Mouse (Mus musculus): ENCODE measurements around the gene Cyba. TPM values are rescaled to one million over a fixed set of nuclear protein-coding genes. Genes with fewer than 3 reads are reported as not detected.

Cyba gene
- total and polyA plus RNA-seq, 3 experiments: 321 to 344 (median 338) TPM

- no peaks in the 10 kb centered on the region for H3K79me2 ChIP-seq (ENCODE audit: control insufficient read depth, insufficient read depth, low read length, poor library complexity)
- no peak for TF ChIP-seq NELFE (IDR thresholded peaks at IDR 0.05; ENCODE audit: low read depth, low read length)
- TF ChIP-seq CHD1 (IDR thresholded peaks at IDR 0.05; ENCODE audit: low read depth, low read length): no peak
- no peak for TF ChIP-seq SIN3A (IDR thresholded peaks at IDR 0.05; ENCODE audit: low read length)
- TF ChIP-seq JUND (IDR thresholded peaks at IDR 0.05; ENCODE audit: low read depth, low read length): no peak
- no peak for TF ChIP-seq USF1 (IDR thresholded peaks at IDR 0.05; ENCODE audit: low read depth, low read length)
- no peak for TF ChIP-seq TCF12 (IDR thresholded peaks at IDR 0.05; ENCODE audit: low read depth, low read length)
- TF ChIP-seq MYB (IDR thresholded peaks at IDR 0.05; ENCODE audit: low read depth, low read length): no peak
- no peak for TF ChIP-seq MAFK (IDR thresholded peaks at IDR 0.05; ENCODE audit: borderline replicate concordance, low read depth, low read length)
- no peak for TF ChIP-seq ETS1 (IDR thresholded peaks at IDR 0.05; ENCODE audit: low read depth, low read length)
- TF ChIP-seq ZMIZ1 (IDR thresholded peaks at IDR 0.05; ENCODE audit: low read depth, low read length): no peak
- TF ChIP-seq RAD21 (IDR thresholded peaks at IDR 0.05; ENCODE audit: low read depth, low read length): no peak
- TF ChIP-seq POLR2AphosphoS2 (IDR thresholded peaks at IDR 0.05; ENCODE audit: low read length): no peak
- no peaks in the 10 kb centered on the region for H3K27me3 ChIP-seq (ENCODE audit: control insufficient read depth in 1 of 2, insufficient read depth in 2 of 2, low read length in 2 of 2)
- H3K9ac ChIP-seq (ENCODE audit: control insufficient read depth, low read depth, low read length, poor library complexity, severe bottlenecking): no peak overlapping the region
- peaks cover 0 to 26% of the 10 kb centered on the region in 2 experiments; a peak in 3 of 4 replicates for H3K36me3 ChIP-seq (ENCODE audit: control insufficient read depth in 1 of 2, insufficient read depth in 2 of 2, low read length in 2 of 2)
- H3K27ac ChIP-seq (ENCODE audit: control insufficient read depth, low read depth, low read length): no peak overlapping the region
- peaks cover 2 to 6% of the 10 kb centered on the region in 2 experiments for H3K4me1 ChIP-seq (ENCODE audit: control insufficient read depth in 1 of 2, insufficient read depth in 2 of 2, low read length in 2 of 2)
- no peaks in the 10 kb centered on the region for H3K9me3 ChIP-seq (replicated peaks; ENCODE audit: insufficient read depth, low read length)
- H3K4me3 ChIP-seq (ENCODE audit: control insufficient read depth in 1 of 2, insufficient read depth in 1 of 2, low read depth in 2 of 2, low read length in 2 of 2): no peak overlapping the region
- DNase-seq (ENCODE audit: low read depth, low spot score): no peak
Measured at GRCm38 (mm10) chr8:122407678-122408077, 25.1 kb downstream of the Cyba start.

- H3K27ac ChIP-seq (ENCODE audit: control insufficient read depth, low read depth, low read length): no peak overlapping the region
- H3K9me3 ChIP-seq (replicated peaks; ENCODE audit: insufficient read depth, low read length): no peaks in the 10 kb centered on the region
- H3K4me1 ChIP-seq (ENCODE audit: control insufficient read depth in 1 of 2, insufficient read depth in 2 of 2, low read length in 2 of 2): peaks cover 2 to 6% of the 10 kb centered on the region in 2 experiments
- no peaks in the 10 kb centered on the region for H3K79me2 ChIP-seq (ENCODE audit: control insufficient read depth, insufficient read depth, low read length, poor library complexity)
- no peak for DNase-seq (ENCODE audit: low read depth, low spot score)
- no peaks in the 10 kb centered on the region for H3K27me3 ChIP-seq (ENCODE audit: control insufficient read depth in 1 of 2, insufficient read depth in 2 of 2, low read length in 2 of 2)
- TF ChIP-seq GATA1 (IDR thresholded peaks at IDR 0.05; ENCODE audit: low read depth, low read length) (no peak), ZNF384 (IDR thresholded peaks at IDR 0.05; ENCODE audit: low read depth, low read length) (no peak), EP300 (IDR thresholded peaks at IDR 0.05; ENCODE audit: low read depth in 1 of 2, low read length in 2 of 2) (0 out of 4 replicates have a peak, but pooled peaks of 1 of the 2 experiments have one; percentile 28), ZKSCAN1 (IDR thresholded peaks at IDR 0.05; ENCODE audit: low read depth, low read length) (no peak), CTCF (IDR thresholded peaks at IDR 0.05 in 2 of 3, conservative IDR thresholded peaks at IDR 0.05 in 1 of 3; ENCODE audit: control insufficient read depth in 1 of 3, insufficient read depth in 1 of 3, low read depth in 2 of 3, low read length in 3 of 3, poor library complexity in 1 of 3, severe bottlenecking in 1 of 3) (no peak), MAZ (IDR thresholded peaks at IDR 0.05; ENCODE audit: low read depth, low read length) (no peak), ETS1 (IDR thresholded peaks at IDR 0.05; ENCODE audit: low read depth, low read length) (peak; percentile 47; the same call in 1 of the 2 replicates), POLR2A (IDR thresholded peaks at IDR 0.05; ENCODE audit: control insufficient read depth in 1 of 2, insufficient read depth in 1 of 2, low read depth in 1 of 2, low read length in 2 of 2, poor library complexity in 1 of 2) (no peak)
- no peak overlapping the region for H3K4me3 ChIP-seq (ENCODE audit: control insufficient read depth in 1 of 2, insufficient read depth in 1 of 2, low read depth in 2 of 2, low read length in 2 of 2)
- no peak overlapping the region for H3K9ac ChIP-seq (ENCODE audit: control insufficient read depth, low read depth, low read length, poor library complexity, severe bottlenecking)
- peaks cover 0 to 37% of the 10 kb centered on the region in 2 experiments; a peak in 3 of 4 replicates for H3K36me3 ChIP-seq (ENCODE audit: control insufficient read depth in 1 of 2, insufficient read depth in 2 of 2, low read length in 2 of 2)
Measured at GRCm38 (mm10) chr8:122405146-122405805, 27.5 kb downstream of the Cyba start.

Measured in MEL (cell line).